Comparison of ENCODE assay signal across 8 mouse cellular contexts in genomic region chr3:142700442-142701322, GRCm38 (mm10). TPM values are rescaled to one million over a fixed set of nuclear protein-coding genes. Genes with fewer than 3 reads are reported as not detected.
DNase-seq lines count a peak whose midpoint lies in the region; ATAC-seq and TF ChIP-seq lines count a peak whose summit lies in the region.

Gene Kyat3, plus strand, starts transcription at chr3:142701051.

- in situ Hi-C loops in CH12.LX (cut with MboI; ENCODE audit: low pct_ligation_motif_present, low pct_unique_long_range_greater_than_20kb, low sequenced_read_pairs), result loop anchor here (10.0 to 25.0 kb wide), 2 partner anchors 136 to 413 kb away; partner anchors contain the start of gene Gbp3

- peak; percentile 99 for DNase-seq in CH12.LX (ENCODE audit: extremely low read depth)
- DNase-seq in cerebellum, adult 11 months, result peak; percentile 84
- DNase-seq in forebrain, embryonic 14.5 days (ENCODE audit: low spot score), result peak; percentile 97
- peak; percentile 91 to 92 for DNase-seq in heart, postnatal 14 days
- peak; percentile 94 for DNase-seq in layer of hippocampus, adult 11-12 months (ENCODE audit: low spot score)
- peak; percentile 98 for DNase-seq in lung, adult 18-20 months
- peak; percentile 88 for DNase-seq in testis, postnatal 14 days (ENCODE audit: low spot score)

- H3K9ac ChIP-seq in CH12.LX (ENCODE audit: insufficient read depth, low read depth), result peak within 1 kb of the TSS; percentile 8
- peak within 1 kb of the TSS; percentile 41 for H3K9ac ChIP-seq in forebrain, embryonic 14.5 days (ENCODE audit: low read length)
- H3K9ac ChIP-seq in neural tube, embryonic 15.5 days (replicated peaks), result peak within 1 kb of the TSS; percentile 52

- peak within 1 kb of the TSS; percentile 68 to 90 (median 79) for H3K4me3 ChIP-seq in CH12.LX (replicated peaks in 1 of 3; ENCODE audit: low read depth in 2 of 3, low read length in 2 of 3, poor library complexity in 1 of 3)
- H3K4me3 ChIP-seq in forebrain, embryonic 14.5 days (ENCODE audit: low read depth, low read length), result peak within 1 kb of the TSS; percentile 50
- peak within 1 kb of the TSS; percentile 62 for H3K4me3 ChIP-seq in neural tube, embryonic 15.5 days (replicated peaks)

- no peaks in the 10 kb centered on the region for H3K27me3 ChIP-seq in CH12.LX (replicated peaks)
- H3K27me3 ChIP-seq in forebrain, embryonic 14.5 days (replicated peaks; ENCODE audit: control insufficient read depth, insufficient read depth, low read length), result 0 out of 2 replicates have a peak, but pooled peaks cover 3% of the 10 kb centered on the region
- peaks cover 10% of the 10 kb centered on the region for H3K27me3 ChIP-seq in neural tube, embryonic 15.5 days (replicated peaks)

- peak; percentile 86 for TF ChIP-seq POLR2A in CH12.LX (IDR thresholded peaks at IDR 0.05; ENCODE audit: low read depth, low read length)

- no peaks in the 10 kb centered on the region for H3K79me2 ChIP-seq in CH12.LX (replicated peaks; ENCODE audit: control insufficient read depth, extremely low read depth, insufficient read depth, poor library complexity, severe bottlenecking)

- peaks cover 2% of the 10 kb centered on the region for H3K9me3 ChIP-seq in CH12.LX (replicated peaks; ENCODE audit: low read length)
- no peaks in the 10 kb centered on the region for H3K9me3 ChIP-seq in forebrain, embryonic 14.5 days (replicated peaks; ENCODE audit: control insufficient read depth, low read length)
- no peaks in the 10 kb centered on the region for H3K9me3 ChIP-seq in neural tube, embryonic 15.5 days (replicated peaks)

- H3K4me1 ChIP-seq in CH12.LX (ENCODE audit: control insufficient read depth in 1 of 2, insufficient read depth in 2 of 2), result peaks cover 5 to 36% of the 10 kb centered on the region in 2 experiments; a peak in 3 of 4 replicates
- H3K4me1 ChIP-seq in forebrain, embryonic 14.5 days (ENCODE audit: control insufficient read depth, insufficient read depth, low read length), result no peaks in the 10 kb centered on the region
- H3K4me1 ChIP-seq in neural tube, embryonic 15.5 days, result peaks cover 16% of the 10 kb centered on the region

- WGBS in forebrain, embryonic 14.5 days, result under 1% methylated on average over 48 of the region's 48 CpGs
- under 1% methylated on average over 48 of the region's 48 CpGs for WGBS in neural tube, embryonic 15.5 days

- ATAC-seq in forebrain, embryonic 14.5 days, result peak; percentile 100
- peak; percentile 100 for ATAC-seq in neural tube, embryonic 15.5 days (ENCODE audit: low FRiP score)

- peak; percentile 38 for TF ChIP-seq RAD21 in CH12.LX (IDR thresholded peaks at IDR 0.05; ENCODE audit: low read depth, low read length)

- peak in 1 of 2 experiments; percentile 59; a peak in 2 of 4 replicates for TF ChIP-seq CTCF in CH12.LX (conservative IDR thresholded peaks at IDR 0.05 in 1 of 2, IDR thresholded peaks at IDR 0.05 in 1 of 2; ENCODE audit: low read depth in 2 of 2, low read length in 2 of 2)

- dilution Hi-C loops in CH12.LX (cut with MboI; ENCODE audit: extremely low pct_ligation_motif_present, extremely low pct_unique_long_range_greater_than_20kb, low sequenced_read_pairs), result loop anchor here (25.0 kb wide), 1 partner anchor 213 kb away; the partner anchor contains the start of gene Gbp5

- H3K4me2 ChIP-seq in CH12.LX (ENCODE audit: insufficient read depth, low read depth, poor library complexity, severe bottlenecking), result peak within 1 kb of the TSS; percentile 97
- H3K4me2 ChIP-seq in forebrain, embryonic 14.5 days (ENCODE audit: low read length), result peak within 1 kb of the TSS; percentile 84
- peak within 1 kb of the TSS; percentile 91 for H3K4me2 ChIP-seq in neural tube, embryonic 15.5 days

- H3K27ac ChIP-seq in CH12.LX (ENCODE audit: insufficient read depth, low read depth), result no peak within 1 kb of the TSS
- no peak within 1 kb of the TSS for H3K27ac ChIP-seq in forebrain, embryonic 14.5 days (ENCODE audit: low read depth, low read length)
- H3K27ac ChIP-seq in neural tube, embryonic 15.5 days (replicated peaks), result peak within 1 kb of the TSS; percentile 79

- H3K36me3 ChIP-seq in CH12.LX (replicated peaks in 1 of 2; ENCODE audit: control insufficient read depth in 1 of 2, insufficient read depth in 1 of 2, low read length in 1 of 2), result peaks cover 0 to 8% of the 10 kb centered on the region in 2 experiments
- no peaks in the 10 kb centered on the region for H3K36me3 ChIP-seq in forebrain, embryonic 14.5 days (ENCODE audit: control insufficient read depth, insufficient read depth, low read length)
- H3K36me3 ChIP-seq in neural tube, embryonic 15.5 days, result no peaks in the 10 kb centered on the region

- TF ChIP-seq EP300 in CH12.LX (IDR thresholded peaks at IDR 0.05; ENCODE audit: low read length), result no peak; the same call in 1 of the 2 replicates

- intact Hi-C loops in heart, postnatal 14 days (cut with DNase I), result no loop called here

TF ChIP-seq in CH12.LX, 34 proteins besides CTCF, POLR2A, EP300 and RAD21:
- TF ChIP-seq E2F4 (IDR thresholded peaks at IDR 0.05; ENCODE audit: insufficient replicate concordance, low read depth, low read length) (no peak), IRF4 (IDR thresholded peaks at IDR 0.05; ENCODE audit: low read depth, low read length) (peak; percentile 49; the same call in 1 of the 2 replicates), TBP (conservative IDR thresholded peaks at IDR 0.05; ENCODE audit: low read depth, low read length) (peak; percentile 65; the same call in 1 of the 2 replicates), PAX5 (IDR thresholded peaks at IDR 0.05; ENCODE audit: low read length) (no peak), ELF1 (IDR thresholded peaks at IDR 0.05; ENCODE audit: low read depth, low read length) (peak; percentile 65), USF1 (IDR thresholded peaks at IDR 0.05; ENCODE audit: low read depth, low read length) (no peak), CHD1 (IDR thresholded peaks at IDR 0.05; ENCODE audit: low read depth, low read length) (peak; percentile 81; the same call in 1 of the 2 replicates), MXI1 (IDR thresholded peaks at IDR 0.05; ENCODE audit: low read depth, low read length) (peak; percentile 81), NRF1 (IDR thresholded peaks at IDR 0.05; ENCODE audit: low read depth, low read length) (no peak; the same call in 1 of the 2 replicates), POLR2AphosphoS2 (IDR thresholded peaks at IDR 0.05; ENCODE audit: low read depth, low read length) (peak; percentile 80; the same call in 1 of the 2 replicates), MAZ (IDR thresholded peaks at IDR 0.05; ENCODE audit: low read depth, low read length) (peak; percentile 37; the same call in 1 of the 2 replicates), TCF12 (IDR thresholded peaks at IDR 0.05; ENCODE audit: low read depth, low read length) (peak; percentile 79; the same call in 1 of the 2 replicates), USF2 (conservative IDR thresholded peaks at IDR 0.05; ENCODE audit: low read depth, low read length) (no peak), ZKSCAN1 (IDR thresholded peaks at IDR 0.05; ENCODE audit: borderline replicate concordance, low read depth, low read length) (no peak), SIN3A (IDR thresholded peaks at IDR 0.05; ENCODE audit: low read length) (peak; percentile 72; the same call in 1 of the 2 replicates), ZMIZ1 (IDR thresholded peaks at IDR 0.05; ENCODE audit: low read depth, low read length) (peak; percentile 91), MEF2A (IDR thresholded peaks at IDR 0.05; ENCODE audit: borderline replicate concordance, low read depth, low read length) (peak; percentile 61), CHD2 (IDR thresholded peaks at IDR 0.05; ENCODE audit: low read length) (peak; percentile 90), MAFK (IDR thresholded peaks at IDR 0.05; ENCODE audit: insufficient replicate concordance, low read length) (no peak; the same call in 1 of the 2 replicates), HCFC1 (IDR thresholded peaks at IDR 0.05; ENCODE audit: low read depth, low read length) (peak; percentile 60), NELFE (IDR thresholded peaks at IDR 0.05; ENCODE audit: low read depth, low read length) (peak; percentile 92), UBTF (IDR thresholded peaks at IDR 0.05; ENCODE audit: low read depth, low read length) (peak; percentile 89; the same call in 1 of the 2 replicates), JUN (IDR thresholded peaks at IDR 0.05; ENCODE audit: insufficient read depth, low read depth, low read length) (no peak), BHLHE40 (IDR thresholded peaks at IDR 0.05; ENCODE audit: low read depth, low read length) (peak; percentile 41; the same call in 1 of the 2 replicates), MYC (IDR thresholded peaks at IDR 0.05; ENCODE audit: low read depth, low read length) (peak; percentile 65), RCOR1 (conservative IDR thresholded peaks at IDR 0.05; ENCODE audit: low read depth, low read length) (peak; percentile 40; the same call in 1 of the 2 replicates), ETS1 (conservative IDR thresholded peaks at IDR 0.05; ENCODE audit: low read depth, low read length) (no peak), JUND (conservative IDR thresholded peaks at IDR 0.05; ENCODE audit: low read depth, low read length) (no peak), ZC3H11A (IDR thresholded peaks at IDR 0.05; ENCODE audit: low read depth, low read length) (no peak), ZNF384 (IDR thresholded peaks at IDR 0.05; ENCODE audit: low read depth, low read length) (no peak), KAT2A (IDR thresholded peaks at IDR 0.05; ENCODE audit: insufficient replicate concordance, low read length) (no peak), MAX (IDR thresholded peaks at IDR 0.05; ENCODE audit: low read length) (no peak; the same call in 1 of the 2 replicates), SMC3 (IDR thresholded peaks at IDR 0.05; ENCODE audit: low read depth, low read length) (peak; percentile 21; the same call in 1 of the 2 replicates), GABPA (IDR thresholded peaks at IDR 0.05; ENCODE audit: insufficient replicate concordance, low read depth, low read length) (no peak)

RNA-seq across cellular contexts. Expression of gene Kyat3, which starts in this region (rescaled TPM):
- total RNA-seq in CH12.LX (2012; rRNA removed), result 43.3 and 56.2 TPM in 2 replicates
- total RNA-seq in CH12.LX (2014; rRNA removed), result 122 and 135 TPM in 2 replicates
- polyA plus RNA-seq in CH12.LX (2012; ENCODE audit: insufficient read length, low read depth), result 86.1 and 95.0 TPM in 2 replicates
- polyA plus RNA-seq in forebrain, embryonic 14.5 days (2014; fragmentation: Nextera tagmentation; extraction: Ambion mirVana), result 6.2 and 7.5 TPM in 2 replicates
- 1 to 10 TPM; 5.4 to 8.2 TPM for total RNA-seq in heart, postnatal 14 days (2021)
- 5.3 and 8.6 TPM in 2 replicates for polyA plus RNA-seq in neural tube, embryonic 15.5 days (2015; fragmentation: Nextera tagmentation; extraction: Ambion mirVana)

Comparison
In these comparisons a context has a peak if more than half of its experiments do, and no peak if none do; other contexts are left out.
1. RNA of gene Kyat3 (total RNA-seq): 43.3 to 135 TPM in CH12.LX; 5.4 to 8.2 TPM in heart, postnatal 14 days; every median in the first group is over 4 times any median in the second.
2. Peak in every context shown above with its lines, with median percentiles within 50 percentile points of each other: DNase-seq, H3K4me2 ChIP-seq, H3K4me3 ChIP-seq and H3K9ac ChIP-seq.